Mouse (Mus musculus) lung, embryonic 16.5 days (tissue): ENCODE results near the gene Stum. TPM values are rescaled to one million over a fixed set of nuclear protein-coding genes. Genes with fewer than 3 reads are reported as not detected.

ENCODE experiments used
- ATAC-seq: fragments of 200-750 bp; cut with Nextera tagmentation; 2 replicates; pipeline ENCODE4 v1.8.0; 2017; ENCODE audit warnings: low read depth, mild to moderate bottlenecking, moderate library complexity
- H3K27ac ChIP-seq: fragments of 300-500 bp; sonication (generic); 2 replicates; pipeline ENCODE4 v1.5.1; 2014; ENCODE audit warnings: mild to moderate bottlenecking, control low read depth, low read length
- H3K27me3 ChIP-seq: fragments of 300-500 bp; sonication (generic); 2 replicates; pipeline ENCODE4 v1.6.1; 2014; ENCODE audit warnings: low read depth, low read length, mixed read lengths; ENCODE audit not compliant: control insufficient read depth, insufficient read depth
- H3K36me3 ChIP-seq: fragments of 300-500 bp; sonication (generic); 2 replicates; pipeline ENCODE4 v1.6.1; 2014; ENCODE audit warnings: low read length; ENCODE audit not compliant: control insufficient read depth, insufficient read depth
- H3K4me1 ChIP-seq: fragments of 300-500 bp; sonication (generic); replicated peaks from 2 replicates; pipeline ENCODE4 v1.6.1; 2014; ENCODE audit warnings: low read length, mixed read lengths; ENCODE audit not compliant: control insufficient read depth, insufficient read depth
- H3K4me2 ChIP-seq: fragments of 300-500 bp; sonication (generic); 2 replicates; pipeline ENCODE4 v1.6.1; 2014; ENCODE audit warnings: low read depth, low read length, control low read depth
- H3K4me3 ChIP-seq: fragments of 300-500 bp; sonication (generic); 2 replicates; pipeline ENCODE4 v1.5.1; 2014; ENCODE audit warnings: mild to moderate bottlenecking, low read length, control low read depth
- H3K9ac ChIP-seq: fragments of 300-500 bp; sonication (generic); 2 replicates; pipeline ENCODE4 v1.6.1; 2014; ENCODE audit warnings: low read length, control low read depth
- H3K9me3 ChIP-seq: fragments of 300-500 bp; sonication (generic); 2 replicates; pipeline ENCODE4 v1.6.1; 2016; ENCODE audit warnings: low read length; ENCODE audit not compliant: control insufficient read depth
- WGBS: fragments of 180-500 bp; shearing (Covaris S2); extraction: QIAGEN DNeasy Blood & Tissue Kit; methylation state at CpG from one replicate; pipeline ENCODE4 v1.1.7; 2014; 5-methylcytosine and 5-hydroxymethylcytosine counted together
- polyA plus RNA-seq: library from polyadenylated mRNA; unstranded; fragments of >200 nt; fragmentation: Nextera tagmentation; extraction: Ambion mirVana; gene quantifications from 2 replicates; pipeline ENCODE4 v1.2.1, GENCODE M21; 2015

Gene Stum
- polyA plus RNA-seq, 1 experiment from 2014 or later, result 0.08 TPM

DNA sequence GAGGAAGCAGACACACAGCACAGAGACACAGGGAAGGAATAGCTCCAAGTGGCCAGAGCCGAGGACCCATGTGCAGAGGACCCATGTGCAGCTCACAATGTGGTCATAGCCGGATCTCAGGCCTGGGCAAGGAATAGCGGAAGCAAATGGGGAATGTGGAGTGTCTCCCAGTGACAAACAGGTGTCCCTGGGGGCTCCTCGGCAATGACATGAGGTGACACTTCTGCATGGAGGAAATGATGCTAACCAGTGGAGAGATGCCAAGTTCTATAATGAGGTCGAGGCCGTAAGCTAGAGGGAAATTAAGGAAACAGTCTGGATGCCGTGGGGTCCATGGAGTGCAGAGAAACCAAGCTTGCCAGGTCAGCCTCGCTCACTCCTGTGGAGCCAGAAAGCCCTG lies 54.4 kb downstream of the Stum start:
- no peak overlapping the region for H3K27ac ChIP-seq
- no peaks in the 10 kb centered on the region for H3K27me3 ChIP-seq
- H3K9ac ChIP-seq, result no peak overlapping the region
- no peak overlapping the region for H3K4me2 ChIP-seq
- H3K4me3 ChIP-seq, result no peak overlapping the region
- no peak for ATAC-seq
- peaks cover 11% of the 10 kb centered on the region for H3K4me1 ChIP-seq
- WGBS, result 73% methylated on average over 8 of the region's 8 CpGs
- no peaks in the 10 kb centered on the region for H3K36me3 ChIP-seq
- H3K9me3 ChIP-seq, result no peaks in the 10 kb centered on the region

DNA sequence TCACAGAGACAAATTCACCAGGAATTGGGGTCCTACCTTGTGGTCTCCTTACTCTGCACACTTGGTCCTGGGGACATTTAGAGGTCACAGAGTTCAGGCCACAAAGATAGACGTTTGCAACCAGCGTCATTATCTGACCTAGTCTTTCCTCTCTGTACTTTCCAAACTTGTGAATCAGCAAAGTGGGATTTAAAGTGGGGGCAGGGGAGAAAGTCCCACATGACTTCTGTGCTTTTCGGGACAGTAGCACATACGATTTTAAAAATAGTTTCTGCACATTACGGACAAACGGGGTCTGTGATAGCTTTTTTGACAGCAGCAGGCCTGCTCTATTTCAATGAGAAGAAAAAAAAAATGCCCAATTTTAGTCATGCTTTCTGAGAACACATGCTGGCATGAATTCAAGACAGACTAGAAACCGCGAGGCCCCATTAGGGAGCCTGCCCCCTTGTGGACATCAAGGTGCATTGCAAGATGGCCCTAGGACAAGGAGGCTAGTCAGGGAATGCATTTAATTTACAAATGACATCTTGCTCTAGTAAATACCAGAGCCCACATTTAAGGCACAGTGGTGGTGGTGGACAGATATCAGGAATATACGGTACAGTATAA lies 55.1 kb downstream of the Stum start:
- Histone ChIP-seq H3K36me3 (no peaks in the 10 kb centered on the region), H3K4me2 (no peak overlapping the region), H3K9me3 (no peaks in the 10 kb centered on the region), H3K27me3 (no peaks in the 10 kb centered on the region), H3K4me1 (peaks cover 8% of the 10 kb centered on the region), H3K9ac (0 out of 2 replicates have a peak overlapping the region, but pooled peaks have one; percentile 1), H3K4me3 (no peak overlapping the region), H3K27ac (no peak overlapping the region)
- ATAC-seq, result no peak
- 17% methylated on average over 9 of the region's 9 CpGs for WGBS

- no peaks in the 10 kb centered on the region for H3K9me3 ChIP-seq
- 58% methylated on average over 10 of the region's 10 CpGs for WGBS
- no peak overlapping the region for H3K4me2 ChIP-seq
- peak; percentile 13; the same call in 1 of the 2 replicates for ATAC-seq
- 0 out of 2 replicates have a peak overlapping the region, but pooled peaks have one; percentile 1 for H3K9ac ChIP-seq
- no peak overlapping the region for H3K4me3 ChIP-seq
- H3K36me3 ChIP-seq, result no peaks in the 10 kb centered on the region
- no peak overlapping the region for H3K27ac ChIP-seq
- no peaks in the 10 kb centered on the region for H3K27me3 ChIP-seq
- peaks cover 5% of the 10 kb centered on the region for H3K4me1 ChIP-seq
These were observed 55.6 kb downstream of the Stum start for GRCm38 (mm10) chr1:180427685-180428084.

GRCm38 (mm10) chr1:180426405-180426804 lies 56.9 kb downstream of the Stum start:
- Histone ChIP-seq H3K27ac (no peak overlapping the region), H3K4me3 (no peak overlapping the region), H3K9me3 (no peaks in the 10 kb centered on the region), H3K4me2 (no peak overlapping the region), H3K36me3 (no peaks in the 10 kb centered on the region), H3K4me1 (peaks cover 14% of the 10 kb centered on the region), H3K27me3 (no peaks in the 10 kb centered on the region), H3K9ac (no peak overlapping the region)
- WGBS, result 84% methylated on average over 6 of the region's 6 CpGs
- no peak for ATAC-seq

DNA sequence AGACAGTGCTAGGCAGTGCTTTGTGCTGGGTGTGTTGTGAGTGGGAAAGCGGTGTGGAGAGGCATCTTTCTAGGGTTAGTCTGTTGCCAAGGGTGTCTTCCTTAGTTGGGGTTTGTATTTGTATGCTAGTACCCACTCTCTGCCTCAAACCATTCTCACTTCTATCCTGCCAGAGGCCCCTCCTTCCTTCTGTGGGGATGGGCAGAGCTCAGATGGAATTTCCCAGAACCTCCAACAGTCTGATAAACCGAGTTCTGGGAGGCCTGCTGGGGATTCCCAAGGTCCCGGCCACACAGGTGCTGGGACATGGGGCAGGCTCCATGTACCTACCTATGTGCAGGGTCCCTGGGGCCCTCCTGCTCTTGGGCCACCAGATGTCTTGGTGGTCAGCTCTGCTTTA lies 59.4 kb downstream of the Stum start:
- no peak overlapping the region for H3K4me3 ChIP-seq
- no peak for ATAC-seq
- H3K4me1 ChIP-seq, result peaks cover 18% of the 10 kb centered on the region
- no peak overlapping the region for H3K9ac ChIP-seq
- no peak overlapping the region for H3K27ac ChIP-seq
- no peak overlapping the region for H3K4me2 ChIP-seq
- peaks cover 5% of the 10 kb centered on the region; the same call in 1 of the 2 replicates for H3K36me3 ChIP-seq
- no peaks in the 10 kb centered on the region for H3K9me3 ChIP-seq
- WGBS, result 79% methylated on average over 3 of the region's 3 CpGs
- H3K27me3 ChIP-seq, result no peaks in the 10 kb centered on the region

DNA sequence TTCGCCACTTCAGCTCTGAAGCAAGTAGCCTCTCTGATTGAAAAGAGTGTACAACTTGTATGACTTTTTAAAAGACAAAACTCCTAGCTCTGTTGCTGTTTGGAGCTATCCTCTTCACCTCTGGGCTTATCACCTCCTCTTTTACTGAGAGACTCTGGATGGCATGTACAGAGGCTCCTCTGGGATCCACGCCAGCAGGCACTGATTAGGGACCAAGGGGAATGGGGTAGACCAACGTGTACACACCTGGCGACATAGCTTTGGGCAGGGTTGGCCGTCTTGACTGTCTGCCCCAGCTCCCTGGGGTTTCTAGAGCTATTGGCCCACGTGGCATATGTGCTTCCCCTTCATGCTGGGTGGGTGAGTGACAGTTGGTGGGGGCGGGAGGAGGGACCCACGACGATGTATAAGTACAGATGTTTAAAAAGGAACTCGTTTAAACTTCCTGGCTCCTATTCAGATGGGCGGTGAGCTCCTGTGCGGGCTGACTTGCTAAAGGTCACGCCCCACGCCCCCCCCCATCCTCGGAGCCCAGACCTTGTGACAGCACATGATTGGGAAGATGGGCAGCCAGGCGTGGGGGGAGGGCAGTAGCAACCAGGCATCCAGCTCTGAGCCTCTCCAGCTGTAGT lies 60.2 kb downstream of the Stum start:
- no peak overlapping the region for H3K27ac ChIP-seq
- H3K36me3 ChIP-seq, result peaks cover 5% of the 10 kb centered on the region; the same call in 1 of the 2 replicates
- no peak overlapping the region for H3K9ac ChIP-seq
- no peak overlapping the region for H3K4me3 ChIP-seq
- H3K27me3 ChIP-seq, result no peaks in the 10 kb centered on the region
- no peak for ATAC-seq
- H3K4me2 ChIP-seq, result no peak overlapping the region
- no peaks in the 10 kb centered on the region for H3K9me3 ChIP-seq
- peaks cover 16% of the 10 kb centered on the region for H3K4me1 ChIP-seq
- WGBS, result 39% methylated on average over 16 of the region's 16 CpGs

- peak; percentile 75 for ATAC-seq
- H3K9ac ChIP-seq, result no peak overlapping the region
These were observed 61.1 kb downstream of the Stum start for GRCm38 (mm10) chr1:180422076-180422828.

GRCm38 (mm10) chr1:180421165-180421909 lies 62.0 kb downstream of the Stum start:
- WGBS, result 56% methylated on average over 25 of the region's 25 CpGs
- Histone ChIP-seq H3K27me3 (no peaks in the 10 kb centered on the region), H3K4me1 (peaks cover 13% of the 10 kb centered on the region; the same call in 1 of the 2 replicates), H3K4me3 (no peak overlapping the region), H3K9ac (no peak overlapping the region), H3K36me3 (peaks cover 5% of the 10 kb centered on the region; the same call in 1 of the 2 replicates), H3K9me3 (no peaks in the 10 kb centered on the region), H3K27ac (no peak overlapping the region), H3K4me2 (no peak overlapping the region)
- ATAC-seq, result peak; percentile 3; the same call in 1 of the 2 replicates

More at GRCm38 (mm10) chr1:180422076-180422828, 61.1 kb downstream of the Stum start:
- Histone ChIP-seq H3K27me3 (no peaks in the 10 kb centered on the region), H3K9me3 (no peaks in the 10 kb centered on the region), H3K4me3 (no peak overlapping the region), H3K27ac (no peak overlapping the region; the same call in 1 of the 2 replicates), H3K36me3 (peaks cover 5% of the 10 kb centered on the region; the same call in 1 of the 2 replicates), H3K4me1 (peaks cover 13% of the 10 kb centered on the region; the same call in 1 of the 2 replicates), H3K4me2 (no peak overlapping the region)
- WGBS, result 21% methylated on average over 11 of the region's 11 CpGs
